Mouse (Mus musculus) cortical plate, adult 2 months (tissue): ENCODE data around the gene Lypd5. TPM values are rescaled to one million over a fixed set of nuclear protein-coding genes. Genes with fewer than 3 reads are reported as not detected.

ENCODE experiments used
- H3K27ac ChIP-seq: fragments of 200-500 bp; 2 replicates; pipeline ENCODE4 v1.5.1; 2012; ENCODE audit warnings: low read length, control low read depth, inconsistent platforms; ENCODE audit not compliant: insufficient read depth
- H3K4me1 ChIP-seq: fragments of 200-500 bp; 2 replicates; pipeline ENCODE4 v1.6.1; 2011; ENCODE audit warnings: low read length; ENCODE audit not compliant: control insufficient read depth, insufficient read depth
- H3K4me3 ChIP-seq: fragments of 200-500 bp; 2 replicates; pipeline ENCODE4 v1.5.1; 2011; ENCODE audit warnings: mild to moderate bottlenecking, low read length, control low read depth; ENCODE audit not compliant: insufficient read depth
- CTCF ChIP-seq: fragments of 200-500 bp; IDR thresholded peaks from 2 replicates; pipeline ENCODE4 v1.5.1; 2011; ENCODE audit warnings: mild to moderate bottlenecking, control low read depth, low read length; ENCODE audit not compliant: insufficient read depth; ENCODE audit errors: extremely low read depth
- POLR2A ChIP-seq: fragments of 200-500 bp; IDR thresholded peaks from 2 replicates; pipeline ENCODE4 v1.6.1; 2011; ENCODE audit warnings: mild to moderate bottlenecking, low read length, control low read depth; ENCODE audit not compliant: insufficient read depth; ENCODE audit errors: extremely low read depth
- polyA plus RNA-seq: library from polyadenylated mRNA; depleted of rRNA; stranded (reverse); fragments of >200 nt; gene quantifications from 2 replicates; pipeline ENCODE4 v1.2.3, GENCODE M21; 2012

The Lypd5 gene
- polyA plus RNA-seq, 1 experiment, result not detected

GRCm38 (mm10) chr7:24380370-24380769 is 31.4 kb downstream of the Lypd5 start:
- TF ChIP-seq CTCF (no peak), POLR2A (no peak)
- no peaks in the 10 kb centered on the region for H3K4me1 ChIP-seq
- no peak overlapping the region for H3K27ac ChIP-seq

GRCm38 (mm10) chr7:24382730-24383372 is 33.9 kb downstream of the Lypd5 start:
- no peak overlapping the region for H3K27ac ChIP-seq
- no peak overlapping the region for H3K4me3 ChIP-seq
- no peaks in the 10 kb centered on the region for H3K4me1 ChIP-seq
- TF ChIP-seq POLR2A (no peak), CTCF (no peak)

More at GRCm38 (mm10) chr7:24380370-24380769, 31.4 kb downstream of the Lypd5 start:
- H3K4me3 ChIP-seq, result no peak overlapping the region

- Histone ChIP-seq H3K4me3 (no peak overlapping the region), H3K4me1 (no peaks in the 10 kb centered on the region), H3K27ac (no peak overlapping the region)
- no peak for TF ChIP-seq POLR2A
- no peak for TF ChIP-seq CTCF
Observed at GRCm38 (mm10) chr7:24384070-24384469, 35.1 kb downstream of the Lypd5 start.

- Histone ChIP-seq H3K4me1 (no peaks in the 10 kb centered on the region), H3K27ac (no peak overlapping the region), H3K4me3 (no peak overlapping the region)
- TF ChIP-seq CTCF (peak; percentile 72), POLR2A (no peak)
Observed at GRCm38 (mm10) chr7:24384827-24385226, 35.8 kb downstream of the Lypd5 start.

GRCm38 (mm10) chr7:24387059-24387556 is 38.1 kb downstream of the Lypd5 start:
- no peak for TF ChIP-seq POLR2A
- TF ChIP-seq CTCF, result no peak
- no peak overlapping the region for H3K4me3 ChIP-seq
- H3K4me1 ChIP-seq, result no peaks in the 10 kb centered on the region
- no peak overlapping the region for H3K27ac ChIP-seq

GRCm38 (mm10) chr7:24389516-24390187 is 40.7 kb downstream of the Lypd5 start:
- TF ChIP-seq CTCF (no peak), POLR2A (no peak)
- H3K27ac ChIP-seq, result no peak overlapping the region
- no peaks in the 10 kb centered on the region for H3K4me1 ChIP-seq
- no peak overlapping the region for H3K4me3 ChIP-seq

GRCm38 (mm10) chr7:24390512-24390911 is 41.5 kb downstream of the Lypd5 start:
- Histone ChIP-seq H3K4me1 (no peaks in the 10 kb centered on the region), H3K4me3 (no peak overlapping the region), H3K27ac (no peak overlapping the region)
- TF ChIP-seq POLR2A (no peak), CTCF (no peak)

- H3K4me3 ChIP-seq, result no peak overlapping the region
- H3K4me1 ChIP-seq, result no peaks in the 10 kb centered on the region
- H3K27ac ChIP-seq, result no peak overlapping the region
- TF ChIP-seq CTCF (no peak), POLR2A (no peak)
Observed at GRCm38 (mm10) chr7:24391077-24391476, 42.1 kb downstream of the Lypd5 start.

GRCm38 (mm10) chr7:24391687-24392086 is 42.7 kb downstream of the Lypd5 start:
- no peak overlapping the region for H3K27ac ChIP-seq
- no peak for TF ChIP-seq CTCF
- TF ChIP-seq POLR2A, result no peak

GRCm38 (mm10) chr7:24394054-24394453 is 45.1 kb downstream of the Lypd5 start:
- TF ChIP-seq CTCF, result no peak
- TF ChIP-seq POLR2A, result no peak
- Histone ChIP-seq H3K4me3 (no peak overlapping the region), H3K4me1 (no peaks in the 10 kb centered on the region), H3K27ac (no peak overlapping the region)

More at GRCm38 (mm10) chr7:24391687-24392086, 42.7 kb downstream of the Lypd5 start:
- H3K4me3 ChIP-seq, result no peak overlapping the region
- H3K4me1 ChIP-seq, result no peaks in the 10 kb centered on the region
